In the genomic region with DNA sequence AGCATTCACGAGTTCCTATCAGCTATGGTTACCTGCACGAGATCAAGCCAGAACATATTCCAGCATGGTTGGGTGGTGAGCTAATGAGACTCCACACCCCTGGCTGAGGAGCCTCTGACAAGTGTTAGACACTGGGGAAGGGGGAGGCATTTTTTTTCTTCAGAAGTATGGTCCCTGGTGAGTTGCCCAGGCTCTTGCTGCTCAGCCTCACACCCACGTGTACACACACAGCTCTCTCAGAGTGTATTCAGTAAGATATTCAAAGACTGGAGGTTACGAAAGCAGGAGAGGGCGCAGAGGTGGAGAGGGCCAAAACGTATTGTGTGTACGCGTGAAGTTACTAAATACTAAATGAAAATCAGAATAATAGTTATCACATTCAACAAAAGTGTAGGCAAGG, we compare ENCODE assay signal across 22 mouse cellular contexts. TPM values are rescaled to one million over a fixed set of nuclear protein-coding genes. Genes with fewer than 3 reads are reported as not detected.
DNase-seq lines count a peak whose midpoint lies in the region; ATAC-seq and TF ChIP-seq lines count a peak whose summit lies in the region.
"Had no signal": no experiment of that assay in that cellular context is flagged by ENCODE, and none has a peak within 500 bp of the region (broad histone marks: within the 10 kb centered on the region; RNA-seq: fewer than 3 reads in every experiment).

No protein-coding gene starts in this region.

- WGBS in heart, embryonic 15.5 days = 70% methylated on average over 8 of the region's 8 CpGs
- 75% methylated on average over 8 of the region's 8 CpGs for WGBS in heart, embryonic 12.5 days
- 59% methylated on average over 8 of the region's 8 CpGs for WGBS in liver, postnatal 0 days (ENCODE audit: insufficient replicate concordance)
- WGBS in stomach, postnatal 0 days = 62% methylated on average over 8 of the region's 8 CpGs

- H3K27me3 ChIP-seq in heart, embryonic 15.5 days = no peaks in the 10 kb centered on the region
- no peaks in the 10 kb centered on the region for H3K27me3 ChIP-seq in heart, embryonic 12.5 days (replicated peaks)
- H3K27me3 ChIP-seq in liver, postnatal 0 days (ENCODE audit: insufficient read depth, low read length) = no peaks in the 10 kb centered on the region
- no peaks in the 10 kb centered on the region for H3K27me3 ChIP-seq in stomach, postnatal 0 days (ENCODE audit: control insufficient read depth, insufficient read depth, low read length)
- H3K27me3 ChIP-seq: embryonic facial prominence, embryonic 15.5 days; hindbrain, embryonic 13.5 days; limb, embryonic 15.5 days had no signal

- peaks cover 15% of the 10 kb centered on the region for H3K36me3 ChIP-seq in heart, embryonic 15.5 days
- peaks cover 58% of the 10 kb centered on the region for H3K36me3 ChIP-seq in heart, embryonic 12.5 days
- peaks cover 3% of the 10 kb centered on the region; the same call in 1 of the 2 replicates for H3K36me3 ChIP-seq in liver, postnatal 0 days (replicated peaks; ENCODE audit: insufficient read depth, low read length)
- 0 out of 2 replicates have a peak, but pooled peaks cover 2% of the 10 kb centered on the region for H3K36me3 ChIP-seq in stomach, postnatal 0 days (ENCODE audit: control insufficient read depth, insufficient read depth, low read length)
- H3K36me3 ChIP-seq: hindbrain, embryonic 13.5 days had no signal

- H3K27ac ChIP-seq in heart, embryonic 15.5 days = peak overlapping the region; percentile 72
- no peak overlapping the region for H3K27ac ChIP-seq in heart, embryonic 12.5 days (ENCODE audit: poor library complexity, severe bottlenecking)
- peak overlapping the region; percentile 92 for H3K27ac ChIP-seq in liver, postnatal 0 days (ENCODE audit: low read depth)
- H3K27ac ChIP-seq in stomach, postnatal 0 days (replicated peaks) = no peak overlapping the region
- H3K27ac ChIP-seq: hindbrain, embryonic 13.5 days; kidney, postnatal 0 days had no signal

- no peak for TF ChIP-seq CTCF in liver, postnatal 0 days (IDR thresholded peaks at IDR 0.05; ENCODE audit: low read depth)
- no peak for TF ChIP-seq CTCF in stomach, postnatal 0 days (IDR thresholded peaks at IDR 0.05; ENCODE audit: low read depth)

- H3K9ac ChIP-seq in heart, embryonic 15.5 days = no peak overlapping the region
- no peak overlapping the region for H3K9ac ChIP-seq in heart, embryonic 12.5 days
- H3K9ac ChIP-seq in liver, postnatal 0 days (replicated peaks) = no peak overlapping the region; the same call in 1 of the 2 replicates
- no peak overlapping the region for H3K9ac ChIP-seq in stomach, postnatal 0 days (ENCODE audit: low read length)
- H3K9ac ChIP-seq: embryonic facial prominence, embryonic 15.5 days; hindbrain, embryonic 13.5 days; limb, embryonic 15.5 days had no signal

- H3K9me3 ChIP-seq in heart, embryonic 15.5 days (replicated peaks) = no peaks in the 10 kb centered on the region
- H3K9me3 ChIP-seq in heart, embryonic 12.5 days (replicated peaks) = peaks cover 6% of the 10 kb centered on the region
- H3K9me3 ChIP-seq in liver, postnatal 0 days (ENCODE audit: low read length) = no peaks in the 10 kb centered on the region
- H3K9me3 ChIP-seq in stomach, postnatal 0 days (ENCODE audit: control insufficient read depth, low read length) = no peaks in the 10 kb centered on the region
- H3K9me3 ChIP-seq: embryonic facial prominence, embryonic 15.5 days; hindbrain, embryonic 13.5 days; limb, embryonic 15.5 days had no signal

- no peak overlapping the region for H3K4me3 ChIP-seq in heart, embryonic 15.5 days
- H3K4me3 ChIP-seq in heart, embryonic 12.5 days = no peak overlapping the region
- H3K4me3 ChIP-seq in liver, postnatal 0 days (ENCODE audit: low read depth, low read length) = no peak overlapping the region
- H3K4me3 ChIP-seq in stomach, postnatal 0 days (ENCODE audit: low read depth, low read length) = no peak overlapping the region
- H3K4me3 ChIP-seq: embryonic facial prominence, embryonic 15.5 days; hindbrain, embryonic 13.5 days; limb, embryonic 15.5 days had no signal

- DNase-seq in frontal cortex, postnatal 36 days (ENCODE audit: low spot score in 2 of 2) = no peak
- DNase-seq in liver, postnatal 0 days = no peak
- DNase-seq in liver = no peak
- DNase-seq in stomach, postnatal 0 days (ENCODE audit: low spot score) = no peak
- no peak for DNase-seq in MN1 (ENCODE audit: low spot score)
- DNase-seq: adrenal gland, postnatal 25 days; cerebellum, adult 9-11 months; gastrocnemius, postnatal 25 days; kidney, adult 2 months; left cerebral cortex, postnatal 4 days; midbrain, embryonic 14.5 days; right cerebral cortex, postnatal 14 days; spleen, adult 18-20 months; thymus, postnatal 14 days had no signal

- peak; percentile 81 for ATAC-seq in frontal cortex, adult (ENCODE audit: low TSS enrichment)
- no peak for ATAC-seq in heart, embryonic 15.5 days (replicated peaks; ENCODE audit: insufficient number of reproducible peaks, insufficient read depth, low FRiP score, low read depth)
- ATAC-seq in heart, embryonic 12.5 days (ENCODE audit: insufficient number of reproducible peaks, low FRiP score) = no peak
- ATAC-seq in liver, postnatal 0 days = no peak
- ATAC-seq in stomach, postnatal 0 days (ENCODE audit: low FRiP score, low TSS enrichment) = 0 out of 2 replicates have a peak, but pooled peaks have one; percentile 24
- ATAC-seq: forebrain, embryonic 14.5 days had no signal

- TF ChIP-seq EP300 in liver, postnatal 0 days (IDR thresholded peaks at IDR 0.05; ENCODE audit: low read depth) = no peak
- no peak for TF ChIP-seq EP300 in stomach, postnatal 0 days (optimal IDR thresholded peaks at IDR 0.05)

- H3K4me2 ChIP-seq in heart, embryonic 15.5 days = no peak overlapping the region
- no peak overlapping the region for H3K4me2 ChIP-seq in heart, embryonic 12.5 days
- H3K4me2 ChIP-seq in liver, postnatal 0 days (ENCODE audit: low read depth, low read length) = no peak overlapping the region
- H3K4me2 ChIP-seq in stomach, postnatal 0 days (replicated peaks; ENCODE audit: low read depth) = no peak overlapping the region
- H3K4me2 ChIP-seq: embryonic facial prominence, embryonic 15.5 days; hindbrain, embryonic 13.5 days; limb, embryonic 15.5 days had no signal

- H3K4me1 ChIP-seq in heart, embryonic 15.5 days (replicated peaks) = peaks cover 41% of the 10 kb centered on the region
- peaks cover 45% of the 10 kb centered on the region for H3K4me1 ChIP-seq in heart, embryonic 12.5 days (replicated peaks)
- peaks cover 14% of the 10 kb centered on the region for H3K4me1 ChIP-seq in liver, postnatal 0 days (ENCODE audit: insufficient read depth)
- H3K4me1 ChIP-seq in stomach, postnatal 0 days (replicated peaks; ENCODE audit: control insufficient read depth, insufficient read depth) = no peaks in the 10 kb centered on the region; the same call in 1 of the 2 replicates

RNA-seq across cellular contexts. Expression of a gene that starts 6.4 kb away (rescaled TPM):
- polyA plus RNA-seq in heart, embryonic 15.5 days (2015; fragmentation: Nextera tagmentation; extraction: Ambion mirVana) = 155 and 189 TPM in 2 replicates
- polyA plus RNA-seq in heart, embryonic 12.5 days (2016; fragmentation: Nextera tagmentation; extraction: Ambion mirVana) = 142 and 151 TPM in 2 replicates
- polyA plus RNA-seq in liver, postnatal 0 days (2015; fragmentation: Nextera tagmentation; extraction: Ambion mirVana) = 279 and 305 TPM in 2 replicates
- polyA plus RNA-seq in stomach, postnatal 0 days (2015; fragmentation: Nextera tagmentation; extraction: Ambion mirVana) = 172 and 176 TPM in 2 replicates

RNA-seq across cellular contexts. Expression of a gene that starts 37.5 kb away (rescaled TPM):
- polyA plus RNA-seq in heart, embryonic 15.5 days (2015; fragmentation: Nextera tagmentation; extraction: Ambion mirVana) = 9.4 and 11.9 TPM in 2 replicates
- 8.2 and 8.5 TPM in 2 replicates for polyA plus RNA-seq in heart, embryonic 12.5 days (2016; fragmentation: Nextera tagmentation; extraction: Ambion mirVana)
- polyA plus RNA-seq in liver, postnatal 0 days (2015; fragmentation: Nextera tagmentation; extraction: Ambion mirVana) = 1.2 and 1.4 TPM in 2 replicates
- 1.8 and 1.9 TPM in 2 replicates for polyA plus RNA-seq in stomach, postnatal 0 days (2015; fragmentation: Nextera tagmentation; extraction: Ambion mirVana)

Comparison
In these comparisons a context has a peak if more than half of its experiments do, and no peak if none do; other contexts are left out.
1. H3K27ac ChIP-seq: peak in heart, embryonic 15.5 days (single experiment) and liver, postnatal 0 days (single experiment); none in heart, embryonic 12.5 days (single experiment) and stomach, postnatal 0 days (single experiment).
2. ATAC-seq: peak in frontal cortex, adult (single experiment) and stomach, postnatal 0 days (single experiment); none in heart, embryonic 15.5 days (single experiment), heart, embryonic 12.5 days (single experiment) and liver, postnatal 0 days (single experiment).